Mouse (Mus musculus): ENCODE data around the gene Vps13d.

The Vps13d gene

DNA sequence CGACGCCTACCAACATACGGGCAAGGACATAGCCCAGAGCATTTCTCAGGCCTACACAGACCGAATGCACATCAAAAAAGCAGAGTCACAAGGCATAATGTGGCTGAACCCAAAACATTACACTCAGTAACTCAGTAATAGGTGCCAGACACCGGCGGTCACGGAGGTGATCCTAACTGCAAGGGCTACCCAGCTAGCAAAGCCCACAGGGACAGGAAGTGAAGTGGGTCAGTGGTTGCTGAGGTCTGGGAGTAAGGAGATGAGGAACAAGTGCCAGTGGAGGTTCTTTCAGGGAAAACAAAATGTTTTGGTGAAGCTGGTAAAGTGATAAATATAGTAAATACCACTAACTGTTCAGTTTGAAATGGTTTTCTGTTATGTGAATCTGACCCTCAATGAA is 121.1 kb downstream of the Vps13d start:
- DNase-seq, result no peak

DNA sequence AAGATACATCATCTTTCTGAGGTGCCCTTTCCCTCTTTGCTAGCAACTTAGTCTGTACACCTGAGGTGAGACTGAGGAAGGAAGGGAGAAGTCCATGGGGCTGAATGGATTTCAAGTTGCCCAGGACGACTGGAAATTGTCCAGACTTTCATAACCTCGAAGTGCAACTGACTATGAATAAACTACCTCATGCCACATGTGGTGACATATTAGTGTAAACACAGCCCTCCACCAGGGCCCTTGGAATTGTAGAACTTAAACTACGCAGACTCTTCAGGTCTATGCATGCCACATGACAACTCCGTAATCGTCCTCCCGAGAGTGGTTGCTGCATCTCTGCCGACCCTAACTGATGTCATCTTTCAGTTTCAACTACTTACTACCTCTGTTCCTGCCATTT is 122.9 kb downstream of the Vps13d start:
- no peak for DNase-seq

DNA sequence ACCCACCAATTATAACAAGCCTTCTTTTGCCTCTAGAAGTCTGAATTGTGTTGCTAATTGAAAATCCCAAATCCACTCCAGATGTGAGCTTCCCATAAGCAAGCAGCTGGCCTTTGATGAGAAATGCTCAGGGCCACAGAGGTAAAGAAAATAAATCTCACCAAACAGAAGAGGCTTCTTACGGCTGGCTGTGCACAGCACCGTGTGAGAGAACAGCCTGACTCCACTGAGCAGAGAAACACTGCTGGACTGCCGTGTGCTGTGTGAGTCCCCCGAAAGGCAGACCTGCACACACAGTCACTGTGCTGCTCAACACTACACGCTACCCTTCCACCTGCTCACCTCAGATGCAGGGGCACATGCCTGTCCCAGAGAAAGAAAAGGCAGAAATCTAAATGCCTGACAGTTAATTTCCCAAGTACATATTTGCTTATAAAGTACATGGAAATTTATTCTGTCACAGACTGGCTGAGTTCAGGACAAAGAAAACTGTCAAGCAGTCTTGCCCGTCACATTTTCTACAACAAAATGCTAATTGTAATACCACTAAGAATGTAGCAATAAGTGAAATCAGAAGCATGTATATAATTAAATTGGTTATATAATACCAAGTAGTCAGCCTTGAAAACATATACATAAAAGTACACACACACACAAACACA is 127.7 kb downstream of the Vps13d start:
- DNase-seq, result no peak

DNA sequence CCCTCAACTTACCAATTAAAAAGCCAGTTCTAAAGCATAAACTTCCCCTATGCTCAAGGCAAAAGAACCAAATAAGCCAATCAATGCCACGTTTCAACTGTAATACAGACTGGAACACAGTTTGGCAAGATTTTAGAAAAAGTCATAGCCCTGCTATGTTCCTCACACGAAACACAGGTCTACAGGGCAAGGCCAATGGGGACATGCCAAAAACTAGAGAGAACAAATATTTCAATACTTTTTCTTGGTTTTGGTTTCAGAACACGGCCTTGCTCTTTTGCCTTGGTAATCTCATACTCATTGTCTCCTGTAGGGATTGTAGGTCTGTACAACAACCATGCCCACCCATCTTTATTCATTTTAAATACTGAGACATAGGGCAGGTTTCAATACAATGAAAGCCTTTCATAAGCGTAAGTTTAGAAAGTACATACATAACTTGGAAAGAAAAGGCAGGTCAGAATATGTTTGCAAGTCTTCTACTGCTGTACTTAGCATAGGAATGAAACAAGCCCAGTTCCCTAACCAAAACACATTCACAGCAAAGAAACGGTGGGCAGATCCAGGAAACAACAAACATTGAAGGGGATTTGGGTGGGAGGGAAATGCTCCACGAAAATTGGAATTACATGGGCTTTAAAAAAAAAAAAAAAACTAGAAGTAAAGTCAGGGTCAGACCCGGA is 128.3 kb downstream of the Vps13d start:
- no peak for DNase-seq

GRCm38 (mm10) chr4:145058749-145059442 is 135.9 kb downstream of the Vps13d start:
- DNase-seq, result no peak

GRCm38 (mm10) chr4:145056346-145056745 is 138.5 kb downstream of the Vps13d start:
- DNase-seq, result no peak

GRCm38 (mm10) chr4:145055792-145056191 is 139.0 kb downstream of the Vps13d start:
- DNase-seq, result no peak

GRCm38 (mm10) chr4:145054369-145054768 is 140.4 kb downstream of the Vps13d start:
- DNase-seq, result no peak

- DNase-seq, result no peak
Observed at GRCm38 (mm10) chr4:145052697-145053096, 142.1 kb downstream of the Vps13d start.

DNA sequence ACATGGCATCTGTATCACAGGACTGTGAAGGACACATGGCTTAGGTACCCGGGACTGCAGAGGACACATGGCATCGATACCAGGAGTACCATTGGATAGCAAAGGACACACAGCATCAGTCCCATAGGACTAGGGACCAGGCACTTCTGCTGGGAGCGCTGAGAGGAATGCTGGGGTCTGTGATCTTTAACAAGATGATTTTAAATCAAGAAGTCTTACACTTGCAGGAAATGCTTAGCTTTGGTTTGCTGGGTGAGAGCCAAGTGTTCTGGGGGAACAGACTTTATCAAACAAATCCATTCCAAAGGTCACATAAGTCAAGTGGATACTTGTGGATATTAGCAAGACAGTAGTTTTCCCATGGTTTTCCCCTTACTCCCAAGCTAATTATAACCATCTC is 142.5 kb downstream of the Vps13d start:
- DNase-seq, result no peak

- no peak for DNase-seq
Observed at GRCm38 (mm10) chr4:145051209-145051969, 143.4 kb downstream of the Vps13d start.

DNA sequence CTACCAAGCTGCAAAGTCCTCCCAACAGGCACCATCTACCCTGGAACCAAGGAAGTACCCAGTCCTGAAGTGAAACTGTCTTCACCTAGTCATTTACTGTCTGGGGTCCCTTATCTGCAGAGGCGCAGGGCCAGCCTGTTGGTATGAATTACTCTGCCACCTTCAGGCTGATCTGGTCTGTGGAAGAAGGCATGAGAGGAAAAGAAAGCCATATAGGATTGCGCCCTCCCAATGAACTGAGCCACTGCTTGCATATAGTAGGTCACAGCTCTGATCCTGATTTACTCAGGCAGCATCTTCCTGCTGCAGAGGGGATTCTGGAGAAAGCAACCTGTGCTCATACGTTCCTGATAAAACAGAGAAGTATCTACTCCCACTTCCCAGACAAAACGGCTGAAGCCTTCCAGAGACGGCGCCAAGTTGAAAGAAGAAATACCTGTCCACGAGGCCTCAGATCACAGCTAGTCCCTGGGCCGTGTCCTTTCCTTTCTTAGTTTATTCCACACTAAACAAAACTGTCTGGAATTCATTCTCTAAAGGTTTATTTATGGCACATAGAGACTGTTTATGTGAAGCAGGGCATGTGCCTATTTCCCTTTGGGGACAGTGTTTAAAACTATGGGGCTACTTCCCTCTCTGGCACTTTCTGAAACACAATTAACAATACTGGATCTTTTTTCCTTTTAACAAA is 144.1 kb downstream of the Vps13d start:
- no peak for DNase-seq

- DNase-seq, result no peak
Observed at GRCm38 (mm10) chr4:145047964-145048363, 146.8 kb downstream of the Vps13d start.

- no peak for DNase-seq
Observed at GRCm38 (mm10) chr4:145046032-145046401, 148.8 kb downstream of the Vps13d start.

DNA sequence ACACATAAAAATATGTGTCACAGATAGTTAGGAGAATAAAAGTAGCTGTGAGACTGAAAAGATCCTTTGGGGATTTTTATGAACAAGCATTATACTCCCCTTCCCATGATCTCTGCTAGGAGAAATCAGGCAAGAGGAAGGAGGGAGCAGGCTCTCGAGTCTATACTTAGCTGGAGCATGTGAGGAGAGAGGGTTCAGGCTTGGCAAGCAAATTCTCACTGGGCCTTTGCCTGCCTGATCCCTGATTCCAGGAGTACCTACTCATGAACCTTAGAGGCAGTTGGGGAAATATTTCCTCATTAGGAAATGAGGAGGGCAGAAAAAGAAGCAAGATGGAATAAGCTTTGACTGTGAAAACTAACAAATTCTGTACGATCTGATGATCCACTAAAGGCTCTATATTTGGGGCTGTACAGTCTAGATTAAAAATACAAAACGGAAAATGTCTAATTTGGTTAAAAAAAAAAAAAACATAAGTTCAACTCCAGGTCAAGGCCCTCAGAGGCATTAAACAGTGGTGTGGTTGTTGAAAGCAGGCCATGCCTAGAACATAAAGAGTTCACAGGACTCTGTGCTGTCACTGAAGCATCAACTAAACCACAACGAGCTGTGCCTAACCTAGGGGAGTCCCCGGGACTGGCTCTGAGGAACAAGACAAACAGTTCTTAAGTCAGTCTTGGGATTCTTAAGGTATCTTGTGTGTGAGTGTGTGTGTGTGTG is 149.3 kb downstream of the Vps13d start:
- no peak for DNase-seq

- no peak for DNase-seq
Observed at GRCm38 (mm10) chr4:145041223-145041870, 153.5 kb downstream of the Vps13d start.

DNA sequence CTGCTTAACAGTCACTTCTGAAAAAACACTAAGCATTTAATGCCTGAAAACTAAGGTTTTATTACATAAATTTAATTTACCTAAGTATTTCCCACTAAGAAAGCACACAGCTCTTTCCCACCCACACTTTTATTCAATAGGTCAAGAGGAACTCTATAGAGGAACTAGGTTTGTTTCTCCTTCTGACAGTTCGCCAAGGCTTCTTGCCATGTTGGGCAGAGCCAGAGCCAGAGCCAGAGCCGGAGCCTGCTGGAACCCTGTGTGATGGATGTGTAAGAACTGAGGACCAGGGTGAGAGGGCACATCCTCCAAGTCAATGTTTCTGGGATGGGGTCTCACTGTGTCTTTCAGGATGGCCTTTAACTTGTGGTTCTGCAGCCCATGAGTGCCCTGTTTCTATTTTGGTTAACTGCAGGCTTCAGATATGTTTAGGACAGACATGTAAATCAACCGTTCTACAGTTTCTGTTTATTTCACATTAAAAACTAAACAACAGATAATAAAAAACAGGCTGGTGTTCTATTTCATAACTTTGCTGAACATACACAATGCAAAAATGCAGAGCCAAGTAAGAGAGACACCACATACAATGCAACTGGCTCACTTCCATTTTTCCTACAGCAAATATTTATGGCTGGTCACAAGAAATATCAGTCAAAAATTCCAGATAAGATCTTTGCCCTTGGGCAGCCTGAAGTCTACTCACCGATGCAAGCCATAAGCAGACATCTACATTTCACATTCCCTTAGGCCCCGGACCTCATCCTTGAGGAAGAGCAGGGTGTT is 157.0 kb downstream of the Vps13d start:
- DNase-seq, result no peak

GRCm38 (mm10) chr4:145037006-145037405 is 157.8 kb downstream of the Vps13d start:
- DNase-seq, result no peak

GRCm38 (mm10) chr4:145035450-145035849 is 159.4 kb downstream of the Vps13d start:
- DNase-seq, result no peak

GRCm38 (mm10) chr4:145034506-145035243 is 160.1 kb downstream of the Vps13d start:
- no peak for DNase-seq
